Mouse (Mus musculus): ENCODE results near the gene Gm13212. TPM values are rescaled to one million over a fixed set of nuclear protein-coding genes. Genes with fewer than 3 reads are reported as not detected.
"Not testable (repeated sequence)": the region's sequence is repeated elsewhere in the genome, so short reads cannot be mapped to it uniquely, and the experiment has no call there.

Gene Gm13212
- total and polyA plus RNA-seq, 2 experiments from 2014 or later: 0.11 TPM; not detected in 1

- Histone ChIP-seq H3K27me3 (ENCODE audit: insufficient read depth, low read length) (no peaks in the 10 kb centered on the region), H3K4me1 (ENCODE audit: insufficient read depth, low read length) (no peaks in the 10 kb centered on the region), H3K4me2 (ENCODE audit: low read depth, low read length) (no peak overlapping the region), H3K4me3 (ENCODE audit: low read length) (no peak overlapping the region), H3K27ac (no peak overlapping the region), H3K9me3 (ENCODE audit: low read length) (peaks cover 29% of the 10 kb centered on the region), H3K36me3 (ENCODE audit: insufficient read depth, low read length) (no peaks in the 10 kb centered on the region), H3K9ac (replicated peaks; ENCODE audit: low read length) (no peak overlapping the region)
- DNase-seq (ENCODE audit: low spot score): no peak
- ATAC-seq: no peak
- TF ChIP-seq CTCF (IDR thresholded peaks at IDR 0.05; ENCODE audit: low read depth): no peak
- WGBS: 83% methylated on average over 3 of the region's 3 CpGs
Observed at GRCm38 (mm10) chr4:145564111-145564821, 20.7 kb upstream of the Gm13212 start.

- not testable (repeated sequence) for H3K27me3 ChIP-seq (ENCODE audit: insufficient read depth, low read length); ATAC-seq; DNase-seq (ENCODE audit: low spot score); H3K4me1 ChIP-seq (ENCODE audit: insufficient read depth, low read length); H3K4me3 ChIP-seq (ENCODE audit: low read length); H3K9ac ChIP-seq (replicated peaks; ENCODE audit: low read length); H3K4me2 ChIP-seq (ENCODE audit: low read depth, low read length); H3K27ac ChIP-seq; H3K36me3 ChIP-seq (ENCODE audit: insufficient read depth, low read length)
- WGBS: 81% methylated on average over 5 of the region's 10 CpGs
- H3K9me3 ChIP-seq (ENCODE audit: low read length): peaks cover 16% of the 10 kb centered on the region; the same call in 1 of the 2 replicates
Observed at GRCm38 (mm10) chr4:145570461-145570860, 14.5 kb upstream of the Gm13212 start.

- ATAC-seq; H3K9ac ChIP-seq (replicated peaks; ENCODE audit: low read length); H3K36me3 ChIP-seq (ENCODE audit: insufficient read depth, low read length); H3K4me2 ChIP-seq (ENCODE audit: low read depth, low read length); H3K27me3 ChIP-seq (ENCODE audit: insufficient read depth, low read length); H3K4me3 ChIP-seq (ENCODE audit: low read length); DNase-seq (ENCODE audit: low spot score); H3K4me1 ChIP-seq (ENCODE audit: insufficient read depth, low read length); H3K27ac ChIP-seq: not testable (repeated sequence)
- peaks cover 16% of the 10 kb centered on the region for H3K9me3 ChIP-seq (ENCODE audit: low read length)
- WGBS: 94% methylated on average over 8 of the region's 8 CpGs
Observed at GRCm38 (mm10) chr4:145576623-145577022, 8.3 kb upstream of the Gm13212 start.

- not testable (repeated sequence) for H3K4me1 ChIP-seq (ENCODE audit: insufficient read depth, low read length); H3K4me3 ChIP-seq (ENCODE audit: low read length); H3K9ac ChIP-seq (replicated peaks; ENCODE audit: low read length); H3K36me3 ChIP-seq (ENCODE audit: insufficient read depth, low read length); ATAC-seq; H3K27me3 ChIP-seq (ENCODE audit: insufficient read depth, low read length); DNase-seq (ENCODE audit: low spot score); H3K27ac ChIP-seq; H3K4me2 ChIP-seq (ENCODE audit: low read depth, low read length)
- 95% methylated on average over 1 of the region's 1 CpGs for WGBS
- H3K9me3 ChIP-seq (ENCODE audit: low read length): peaks cover 12% of the 10 kb centered on the region
Observed at GRCm38 (mm10) chr4:145580333-145580732, 4.6 kb upstream of the Gm13212 start.

- not testable (repeated sequence) for H3K36me3 ChIP-seq (ENCODE audit: insufficient read depth, low read length); DNase-seq (ENCODE audit: low spot score); H3K4me1 ChIP-seq (ENCODE audit: insufficient read depth, low read length); H3K4me2 ChIP-seq (ENCODE audit: low read depth, low read length); H3K27me3 ChIP-seq (ENCODE audit: insufficient read depth, low read length); ATAC-seq; H3K9me3 ChIP-seq (ENCODE audit: low read length); H3K4me3 ChIP-seq (ENCODE audit: low read length); H3K27ac ChIP-seq; H3K9ac ChIP-seq (replicated peaks; ENCODE audit: low read length)
- WGBS: 83% methylated on average over 2 of the region's 2 CpGs
Observed at GRCm38 (mm10) chr4:145586046-145586445, 1.1 kb downstream of the Gm13212 start.

- not testable (repeated sequence) for H3K27ac ChIP-seq; H3K27me3 ChIP-seq (ENCODE audit: insufficient read depth, low read length); H3K4me2 ChIP-seq (ENCODE audit: low read depth, low read length); H3K4me3 ChIP-seq (ENCODE audit: low read length); ATAC-seq; H3K4me1 ChIP-seq (ENCODE audit: insufficient read depth, low read length); DNase-seq (ENCODE audit: low spot score); H3K9me3 ChIP-seq (ENCODE audit: low read length); H3K9ac ChIP-seq (replicated peaks; ENCODE audit: low read length); H3K36me3 ChIP-seq (ENCODE audit: insufficient read depth, low read length)
- WGBS: 77% methylated on average over 1 of the region's 1 CpGs
Observed at GRCm38 (mm10) chr4:145594183-145594582, 9.2 kb downstream of the Gm13212 start.

GRCm38 (mm10) chr4:145594798-145595197 lies 9.8 kb downstream of the Gm13212 start:
- H3K27me3 ChIP-seq (ENCODE audit: insufficient read depth, low read length); H3K27ac ChIP-seq; DNase-seq (ENCODE audit: low spot score); H3K36me3 ChIP-seq (ENCODE audit: insufficient read depth, low read length); H3K9ac ChIP-seq (replicated peaks; ENCODE audit: low read length); H3K4me3 ChIP-seq (ENCODE audit: low read length); H3K4me2 ChIP-seq (ENCODE audit: low read depth, low read length); H3K4me1 ChIP-seq (ENCODE audit: insufficient read depth, low read length); H3K9me3 ChIP-seq (ENCODE audit: low read length); ATAC-seq: not testable (repeated sequence)
- WGBS: 95% methylated on average over 3 of the region's 4 CpGs

GRCm38 (mm10) chr4:145640416-145641185 lies 55.6 kb downstream of the Gm13212 start:
- not testable (repeated sequence) for H3K4me2 ChIP-seq (ENCODE audit: low read depth, low read length); H3K4me3 ChIP-seq (ENCODE audit: low read length); H3K36me3 ChIP-seq (ENCODE audit: insufficient read depth, low read length); H3K4me1 ChIP-seq (ENCODE audit: insufficient read depth, low read length); ATAC-seq; H3K9me3 ChIP-seq (ENCODE audit: low read length); DNase-seq (ENCODE audit: low spot score); H3K9ac ChIP-seq (replicated peaks; ENCODE audit: low read length); H3K27me3 ChIP-seq (ENCODE audit: insufficient read depth, low read length); H3K27ac ChIP-seq
- WGBS: 30% methylated on average over 70 of the region's 83 CpGs

- H3K4me2 ChIP-seq (ENCODE audit: low read depth, low read length); H3K9me3 ChIP-seq (ENCODE audit: low read length); ATAC-seq; DNase-seq (ENCODE audit: low spot score); H3K4me3 ChIP-seq (ENCODE audit: low read length); H3K4me1 ChIP-seq (ENCODE audit: insufficient read depth, low read length); H3K27ac ChIP-seq; H3K36me3 ChIP-seq (ENCODE audit: insufficient read depth, low read length); H3K27me3 ChIP-seq (ENCODE audit: insufficient read depth, low read length); H3K9ac ChIP-seq (replicated peaks; ENCODE audit: low read length): not testable (repeated sequence)
- WGBS: 87% methylated on average over 3 of the region's 3 CpGs
Observed at GRCm38 (mm10) chr4:145670385-145670784, 85.4 kb downstream of the Gm13212 start, which contains the start of gene Zfp980. Zfp980 (plus strand) TSS chr4:145670685.
